Mouse (Mus musculus): ENCODE measurements around the gene Tomm40. TPM values are rescaled to one million over a fixed set of nuclear protein-coding genes. Genes with fewer than 3 reads are reported as not detected.

Tomm40 gene
- polyA plus RNA-seq, 1 experiment from 2014 or later: 124 TPM

GRCm38 (mm10) chr7:19698907-19699826 lies 16.1 kb downstream of the Tomm40 start, which contains the start of gene Apoe:
Apoe (minus strand) TSS chr7:19699188.
- H3K9ac ChIP-seq: peak within 1 kb of the TSS; percentile 68

GRCm38 (mm10) chr7:19697949-19698906 lies 17.0 kb downstream of the Tomm40 start:
- no peaks in the 10 kb centered on the region for H3K9me3 ChIP-seq
- WGBS: 2% methylated on average over 28 of the region's 28 CpGs
- peaks cover 12% of the 10 kb centered on the region; the same call in 1 of the 2 replicates for H3K27me3 ChIP-seq
- peak overlapping the region; percentile 35 for H3K4me3 ChIP-seq
- H3K27ac ChIP-seq: peak overlapping the region; percentile 19; the same call in 1 of the 2 replicates
- peaks cover 22% of the 10 kb centered on the region for H3K36me3 ChIP-seq
- peak overlapping the region; percentile 68 for H3K9ac ChIP-seq
- H3K4me2 ChIP-seq: peak overlapping the region; percentile 58
- ATAC-seq (ENCODE audit: low FRiP score): 0 out of 2 replicates have a peak, but pooled peaks have one; percentile 3
- H3K4me1 ChIP-seq (replicated peaks): peaks cover 26% of the 10 kb centered on the region

More at GRCm38 (mm10) chr7:19698907-19699826, 16.1 kb downstream of the Tomm40 start, which contains the start of gene Apoe:
- Histone ChIP-seq H3K4me3 (peak within 1 kb of the TSS; percentile 35), H3K36me3 (peaks cover 30% of the 10 kb centered on the region), H3K27me3 (peaks cover 12% of the 10 kb centered on the region; the same call in 1 of the 2 replicates), H3K4me2 (peak within 1 kb of the TSS; percentile 58), H3K9me3 (no peaks in the 10 kb centered on the region), H3K4me1 (replicated peaks) (peaks cover 21% of the 10 kb centered on the region), H3K27ac (peak within 1 kb of the TSS; percentile 19)
- peak; percentile 29 for ATAC-seq (ENCODE audit: low FRiP score)
- WGBS: 1% methylated on average over 20 of the region's 20 CpGs

GRCm38 (mm10) chr7:19696336-19696873 lies 18.8 kb downstream of the Tomm40 start:
- Histone ChIP-seq H3K4me1 (replicated peaks) (peaks cover 30% of the 10 kb centered on the region), H3K27me3 (peaks cover 12% of the 10 kb centered on the region; the same call in 1 of the 2 replicates), H3K9me3 (no peaks in the 10 kb centered on the region), H3K4me2 (no peak overlapping the region), H3K9ac (no peak overlapping the region), H3K36me3 (peaks cover 10% of the 10 kb centered on the region), H3K27ac (no peak overlapping the region), H3K4me3 (no peak overlapping the region)
- 96% methylated on average over 34 of the region's 34 CpGs for WGBS
- ATAC-seq (ENCODE audit: low FRiP score): no peak

GRCm38 (mm10) chr7:19695881-19696280 lies 19.4 kb downstream of the Tomm40 start:
- no peak overlapping the region for H3K27ac ChIP-seq
- H3K4me3 ChIP-seq: no peak overlapping the region
- 87% methylated on average over 6 of the region's 6 CpGs for WGBS
- no peak for ATAC-seq (ENCODE audit: low FRiP score)
- H3K4me1 ChIP-seq (replicated peaks): peaks cover 29% of the 10 kb centered on the region
- H3K27me3 ChIP-seq: peaks cover 12% of the 10 kb centered on the region; the same call in 1 of the 2 replicates
- no peak overlapping the region for H3K4me2 ChIP-seq
- H3K9ac ChIP-seq: no peak overlapping the region
- H3K36me3 ChIP-seq: peaks cover 8% of the 10 kb centered on the region
- H3K9me3 ChIP-seq: no peaks in the 10 kb centered on the region

GRCm38 (mm10) chr7:19695213-19695594 lies 20.0 kb downstream of the Tomm40 start:
- no peaks in the 10 kb centered on the region for H3K9me3 ChIP-seq
- H3K4me1 ChIP-seq (replicated peaks): peaks cover 27% of the 10 kb centered on the region
- H3K4me3 ChIP-seq: no peak overlapping the region
- WGBS: 59% methylated on average over 8 of the region's 8 CpGs
- no peak overlapping the region for H3K4me2 ChIP-seq
- H3K36me3 ChIP-seq: peaks cover 8% of the 10 kb centered on the region
- H3K27ac ChIP-seq: no peak overlapping the region
- no peak for ATAC-seq (ENCODE audit: low FRiP score)
- peaks cover 12% of the 10 kb centered on the region; the same call in 1 of the 2 replicates for H3K27me3 ChIP-seq
- no peak overlapping the region for H3K9ac ChIP-seq

GRCm38 (mm10) chr7:19694336-19695212 lies 20.7 kb downstream of the Tomm40 start:
- H3K4me1 ChIP-seq (replicated peaks): peaks cover 26% of the 10 kb centered on the region
- H3K27ac ChIP-seq: no peak overlapping the region
- no peaks in the 10 kb centered on the region for H3K9me3 ChIP-seq
- no peak for ATAC-seq (ENCODE audit: low FRiP score)
- WGBS: 90% methylated on average over 10 of the region's 10 CpGs
- peaks cover 8% of the 10 kb centered on the region for H3K36me3 ChIP-seq
- no peak overlapping the region for H3K4me3 ChIP-seq
- H3K27me3 ChIP-seq: peaks cover 12% of the 10 kb centered on the region; the same call in 1 of the 2 replicates
- no peak overlapping the region for H3K9ac ChIP-seq
- no peak overlapping the region for H3K4me2 ChIP-seq

GRCm38 (mm10) chr7:19693421-19693820 lies 21.8 kb downstream of the Tomm40 start:
- ATAC-seq (ENCODE audit: low FRiP score): no peak
- no peak overlapping the region for H3K4me3 ChIP-seq
- H3K9ac ChIP-seq: no peak overlapping the region
- 26% methylated on average over 9 of the region's 10 CpGs for WGBS
- H3K36me3 ChIP-seq: peaks cover 8% of the 10 kb centered on the region
- no peaks in the 10 kb centered on the region for H3K9me3 ChIP-seq
- H3K27ac ChIP-seq: no peak overlapping the region
- H3K4me2 ChIP-seq: no peak overlapping the region
- H3K27me3 ChIP-seq: 0 out of 2 replicates have a peak, but pooled peaks cover 7% of the 10 kb centered on the region
- H3K4me1 ChIP-seq (replicated peaks): peaks cover 14% of the 10 kb centered on the region

- Histone ChIP-seq H3K9ac (no peak within 1 kb of the TSS), H3K4me1 (replicated peaks) (peaks cover 9% of the 10 kb centered on the region; the same call in 1 of the 2 replicates)
- no peak for ATAC-seq (ENCODE audit: low FRiP score)
These were observed 23.1 kb downstream of the Tomm40 start, which contains the start of gene Apoc1 for GRCm38 (mm10) chr7:19691873-19692865. Apoc1 (minus strand) TSS chr7:19692660.

GRCm38 (mm10) chr7:19691434-19691833 lies 23.8 kb downstream of the Tomm40 start:
- Histone ChIP-seq H3K27ac (no peak overlapping the region), H3K4me1 (replicated peaks) (peaks cover 9% of the 10 kb centered on the region; the same call in 1 of the 2 replicates), H3K4me3 (no peak overlapping the region), H3K36me3 (peaks cover 4% of the 10 kb centered on the region), H3K27me3 (no peaks in the 10 kb centered on the region), H3K9me3 (no peaks in the 10 kb centered on the region), H3K9ac (no peak overlapping the region), H3K4me2 (no peak overlapping the region)
- no peak for ATAC-seq (ENCODE audit: low FRiP score)
- 80% methylated on average over 6 of the region's 6 CpGs for WGBS

More at GRCm38 (mm10) chr7:19691873-19692865, 23.1 kb downstream of the Tomm40 start, which contains the start of gene Apoc1:
- WGBS: 53% methylated on average over 28 of the region's 28 CpGs
- Histone ChIP-seq H3K4me3 (no peak within 1 kb of the TSS), H3K36me3 (peaks cover 8% of the 10 kb centered on the region), H3K4me2 (no peak within 1 kb of the TSS), H3K27me3 (no peaks in the 10 kb centered on the region), H3K9me3 (no peaks in the 10 kb centered on the region), H3K27ac (no peak within 1 kb of the TSS)

GRCm38 (mm10) chr7:19690845-19691244 lies 24.4 kb downstream of the Tomm40 start:
- Histone ChIP-seq H3K4me2 (no peak overlapping the region), H3K4me1 (replicated peaks) (peaks cover 9% of the 10 kb centered on the region; the same call in 1 of the 2 replicates), H3K27me3 (no peaks in the 10 kb centered on the region), H3K27ac (no peak overlapping the region), H3K9me3 (no peaks in the 10 kb centered on the region), H3K36me3 (no peaks in the 10 kb centered on the region), H3K9ac (no peak overlapping the region), H3K4me3 (no peak overlapping the region)
- ATAC-seq (ENCODE audit: low FRiP score): no peak
- 94% methylated on average over 4 of the region's 4 CpGs for WGBS
